Mouse (Mus musculus) E14TG2a.4 (cell line): ENCODE results near the gene Bloc1s4.

ENCODE experiments used
- H3K27me3 ChIP-seq: 2 replicates; pipeline ENCODE4 v1.6.1; 2014; ENCODE audit warnings: low read length, control low read depth; ENCODE audit not compliant: insufficient read depth
- H3K36me3 ChIP-seq: 2 replicates; pipeline ENCODE4 v1.6.1; 2014; ENCODE audit warnings: low read length, control low read depth; ENCODE audit not compliant: insufficient read depth
- H3K4me1 ChIP-seq: replicated peaks from 2 replicates; pipeline ENCODE4 v1.6.1; 2014; ENCODE audit warnings: low read depth, low read length, control low read depth
- H3K4me3 ChIP-seq: replicated peaks from 2 replicates; pipeline ENCODE4 v1.5.1; 2014; ENCODE audit warnings: mild to moderate bottlenecking, low read length
- H3K9me3 ChIP-seq: 2 replicates; pipeline ENCODE4 v1.6.1; 2014; ENCODE audit warnings: low read length, control low read depth
- CTCF ChIP-seq: conservative IDR thresholded peaks from 2 replicates; pipeline ENCODE4 v1.5.1; 2014; ENCODE audit warnings: low read length
- NANOG ChIP-seq: IDR thresholded peaks from 2 replicates; pipeline ENCODE4 v1.6.1; 2014; ENCODE audit warnings: borderline replicate concordance, low read length, mixed read lengths
- POU5F1 ChIP-seq: IDR thresholded peaks from 2 replicates; pipeline ENCODE4 v1.6.1; 2014; ENCODE audit warnings: low read length, borderline replicate concordance

Bloc1s4 gene

GRCm38 (mm10) chr5:36700939-36701620, 47.4 kb downstream of the Bloc1s4 start:
- Histone ChIP-seq H3K4me1 (peaks cover 12% of the 10 kb centered on the region), H3K9me3 (no peaks in the 10 kb centered on the region), H3K36me3 (no peaks in the 10 kb centered on the region), H3K27me3 (peaks cover 43% of the 10 kb centered on the region), H3K4me3 (no peak overlapping the region)
- TF ChIP-seq NANOG: no peak
- no peak for TF ChIP-seq POU5F1
- no peak for TF ChIP-seq CTCF

DNA sequence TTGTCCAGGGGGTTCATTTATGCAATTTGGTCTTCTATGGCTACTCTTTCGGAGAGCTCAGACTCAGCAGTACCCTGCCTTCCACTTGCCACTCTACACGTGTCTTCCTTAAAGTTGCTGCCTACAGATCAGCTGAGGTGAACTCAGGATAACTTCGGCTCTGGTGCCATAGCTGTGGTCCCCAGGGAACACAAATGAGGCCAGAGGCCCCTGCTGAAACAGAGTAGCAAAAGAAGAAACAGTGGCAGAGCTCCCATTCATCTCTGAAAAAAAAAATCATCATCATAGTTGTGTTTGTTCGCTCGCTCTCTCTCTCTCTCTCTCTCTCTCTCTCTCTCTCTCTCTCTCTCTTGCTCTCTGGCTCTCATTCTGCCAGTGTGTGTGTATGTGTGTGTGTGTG, 49.8 kb downstream of the Bloc1s4 start:
- no peak for TF ChIP-seq NANOG
- no peak for TF ChIP-seq POU5F1
- no peak for TF ChIP-seq CTCF
- H3K4me3 ChIP-seq: no peak overlapping the region
- no peaks in the 10 kb centered on the region for H3K36me3 ChIP-seq
- H3K27me3 ChIP-seq: peaks cover 32% of the 10 kb centered on the region
- H3K9me3 ChIP-seq: no peaks in the 10 kb centered on the region
- peaks cover 22% of the 10 kb centered on the region for H3K4me1 ChIP-seq

DNA sequence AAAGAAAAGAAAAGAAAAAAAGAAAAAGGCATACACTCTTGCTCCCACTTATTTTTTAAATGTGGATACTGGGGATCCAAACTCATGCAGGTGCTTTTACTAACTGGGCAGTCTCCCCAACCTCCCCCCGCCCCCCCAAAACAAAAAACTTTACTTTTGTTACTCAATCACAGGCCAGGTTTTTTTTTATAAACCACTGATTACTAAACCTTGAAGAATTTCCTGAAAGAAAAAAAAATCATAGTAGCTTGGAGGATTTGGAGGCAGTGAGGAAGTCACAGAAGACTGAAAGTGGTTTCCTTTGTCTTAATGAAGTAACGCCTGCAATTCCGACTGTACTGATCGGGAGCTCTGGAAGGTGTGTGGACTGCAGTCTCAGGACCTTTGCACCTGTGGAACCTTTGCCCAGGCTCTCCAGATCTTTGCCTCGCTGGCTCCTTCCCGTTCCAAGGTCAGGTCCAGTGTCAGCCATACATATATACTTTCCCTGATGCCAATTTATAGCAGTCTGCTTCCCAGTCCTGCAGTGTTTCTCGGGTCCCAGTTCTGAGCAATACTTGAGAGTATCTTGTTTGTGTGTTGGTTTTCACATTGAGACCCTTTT, 50.3 kb downstream of the Bloc1s4 start:
- H3K4me3 ChIP-seq: no peak overlapping the region
- TF ChIP-seq CTCF: no peak
- TF ChIP-seq NANOG: no peak
- no peak for TF ChIP-seq POU5F1
- peaks cover 22% of the 10 kb centered on the region for H3K4me1 ChIP-seq
- no peaks in the 10 kb centered on the region for H3K36me3 ChIP-seq
- H3K9me3 ChIP-seq: no peaks in the 10 kb centered on the region
- H3K27me3 ChIP-seq: peaks cover 32% of the 10 kb centered on the region
